Mouse (Mus musculus) kidney, embryonic 14.5 days (tissue): ENCODE measurements around the gene Apoe. TPM values are rescaled to one million over a fixed set of nuclear protein-coding genes. Genes with fewer than 3 reads are reported as not detected.

ENCODE experiments used
- polyA plus RNA-seq: library from polyadenylated mRNA; unstranded; fragments of >200 nt; fragmentation: Nextera tagmentation; extraction: Ambion mirVana; gene quantifications from 2 replicates; pipeline ENCODE4 v1.2.1, GENCODE M21; 2014

The Apoe gene
- polyA plus RNA-seq, 1 experiment from 2014 or later, result 184 TPM

Other genes starting within 250 kb of the Apoe start
- 10.4 and 12.1 TPM in 2 replicates for gene Mark4, start 240.4 kb downstream of the Apoe start, polyA plus RNA-seq
- gene Exoc3l2, start 235.9 kb downstream of the Apoe start, polyA plus RNA-seq, result 3.5 and 3.7 TPM in 2 replicates
- 1.4 and 2.4 TPM in 2 replicates for gene Bloc1s3, start 190.8 kb downstream of the Apoe start, polyA plus RNA-seq
- gene Trappc6a, start 190.8 kb downstream of the Apoe start, polyA plus RNA-seq, result 63.7 and 70.2 TPM in 2 replicates
- gene Nkpd1, start 181.3 kb downstream of the Apoe start, polyA plus RNA-seq, result 0.13 and 0.27 TPM in 2 replicates
- 6.5 and 23.0 TPM in 2 replicates for gene Ppp1r37, start 136.1 kb downstream of the Apoe start, polyA plus RNA-seq
- gene Zfp296, start 121.9 kb downstream of the Apoe start, polyA plus RNA-seq, result 0.33 and 0.68 TPM in 2 replicates
- 168 and 179 TPM in 2 replicates for gene Gemin7, start 121.6 kb downstream of the Apoe start, polyA plus RNA-seq
- 44.3 and 48.4 TPM in 2 replicates for gene Clasrp, start 94.7 kb downstream of the Apoe start, polyA plus RNA-seq
- gene Relb, start 69.8 kb downstream of the Apoe start, polyA plus RNA-seq, result 7.3 and 9.3 TPM in 2 replicates
- 76.2 and 101 TPM in 2 replicates for gene Clptm1, start 34.2 kb downstream of the Apoe start, polyA plus RNA-seq
- 1.0 and 1.2 TPM in 2 replicates for gene Apoc2, start 21.2 kb downstream of the Apoe start, polyA plus RNA-seq
- gene Gm44805, start 17.8 kb downstream of the Apoe start, polyA plus RNA-seq, result not detected in 2 replicates
- 0.81 TPM in 1 of 2 replicates, not detected in the other for gene Apoc4, start 17.7 kb downstream of the Apoe start, polyA plus RNA-seq
- gene Apoc1, start 6.5 kb downstream of the Apoe start, polyA plus RNA-seq, result 8.4 and 13.1 TPM in 2 replicates
- gene Tomm40, start 16.2 kb upstream of the Apoe start, polyA plus RNA-seq, result 159 and 177 TPM in 2 replicates
- 106 and 139 TPM in 2 replicates for gene Nectin2, start 51.3 kb upstream of the Apoe start, polyA plus RNA-seq
- 177 and 214 TPM in 2 replicates for gene Bcam, start 71.8 kb upstream of the Apoe start, polyA plus RNA-seq
- gene Cblc, start 97.6 kb upstream of the Apoe start, polyA plus RNA-seq, result 4.7 and 7.3 TPM in 2 replicates
- gene Bcl3, start 123.6 kb upstream of the Apoe start, polyA plus RNA-seq, result 3.5 and 4.2 TPM in 2 replicates
- 0.27 TPM in 1 of 2 replicates, not detected in the other for gene Gm19345, start 152.8 kb upstream of the Apoe start, polyA plus RNA-seq
- gene Ceacam16, start 162.1 kb upstream of the Apoe start, polyA plus RNA-seq, result not detected in 2 replicates
- not detected in 2 replicates for gene Ceacam19, start 188.8 kb upstream of the Apoe start, polyA plus RNA-seq
- 9.6 and 10.8 TPM in 2 replicates for gene Pvr, start 222.0 kb upstream of the Apoe start, polyA plus RNA-seq